Mouse (Mus musculus): ENCODE results near the gene Mfn1. TPM values are rescaled to one million over a fixed set of nuclear protein-coding genes. Genes with fewer than 3 reads are reported as not detected.

Gene Mfn1
- polyA plus RNA-seq, 1 experiment from 2014 or later: 35.9 TPM

DNA sequence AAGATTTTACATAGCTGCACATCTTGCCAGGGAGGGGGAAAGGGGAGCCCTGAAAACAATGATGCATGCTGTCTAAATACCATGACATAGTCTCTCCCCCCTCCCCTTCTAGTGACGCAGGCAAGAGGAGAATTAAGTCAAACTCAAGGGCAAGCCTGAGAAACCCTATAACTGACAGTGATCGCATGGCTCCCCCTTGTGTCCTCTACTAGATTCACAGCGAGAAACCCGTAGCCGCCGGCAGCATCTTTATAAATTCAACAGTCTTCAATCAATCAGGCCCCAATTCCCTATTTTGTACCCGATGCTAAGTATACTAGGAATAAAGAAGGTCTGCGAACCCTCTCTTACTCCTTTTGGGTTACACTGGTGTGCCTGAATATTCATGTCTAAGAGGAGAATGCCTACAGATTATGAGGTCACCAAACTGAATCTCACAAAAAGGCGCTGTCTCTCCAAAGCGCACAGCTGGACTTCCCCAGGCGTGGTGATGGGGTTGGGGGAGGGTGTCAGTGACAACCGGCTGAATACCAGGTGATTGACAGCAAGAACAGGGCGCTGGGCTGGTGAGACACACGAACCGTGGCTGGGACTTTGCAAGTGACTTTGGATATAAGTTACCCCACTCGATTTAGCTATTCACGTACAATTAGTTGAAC lies 20.5 kb upstream of the Mfn1 start:
- Histone ChIP-seq H3K4me3 (ENCODE audit: low read depth, low read length) (peak overlapping the region; percentile 2; the same call in 1 of the 2 replicates), H3K9ac (ENCODE audit: low read length) (no peak overlapping the region), H3K27ac (ENCODE audit: low read depth, low read length) (no peak overlapping the region), H3K27me3 (ENCODE audit: control insufficient read depth, insufficient read depth, low read length) (no peaks in the 10 kb centered on the region), H3K9me3 (ENCODE audit: control insufficient read depth, low read length) (no peaks in the 10 kb centered on the region), H3K36me3 (ENCODE audit: control insufficient read depth, insufficient read depth, low read length) (no peaks in the 10 kb centered on the region), H3K4me1 (replicated peaks; ENCODE audit: control insufficient read depth, insufficient read depth, low read length) (no peaks in the 10 kb centered on the region; the same call in 1 of the 2 replicates), H3K4me2 (ENCODE audit: low read depth, low read length, severe bottlenecking) (peak overlapping the region; percentile 42)
- peak; percentile 77 for DNase-seq (ENCODE audit: low spot score)
- peak; percentile 29 for ATAC-seq (replicated peaks; ENCODE audit: low FRiP score)
- WGBS: 1% methylated on average over 17 of the region's 17 CpGs

DNA sequence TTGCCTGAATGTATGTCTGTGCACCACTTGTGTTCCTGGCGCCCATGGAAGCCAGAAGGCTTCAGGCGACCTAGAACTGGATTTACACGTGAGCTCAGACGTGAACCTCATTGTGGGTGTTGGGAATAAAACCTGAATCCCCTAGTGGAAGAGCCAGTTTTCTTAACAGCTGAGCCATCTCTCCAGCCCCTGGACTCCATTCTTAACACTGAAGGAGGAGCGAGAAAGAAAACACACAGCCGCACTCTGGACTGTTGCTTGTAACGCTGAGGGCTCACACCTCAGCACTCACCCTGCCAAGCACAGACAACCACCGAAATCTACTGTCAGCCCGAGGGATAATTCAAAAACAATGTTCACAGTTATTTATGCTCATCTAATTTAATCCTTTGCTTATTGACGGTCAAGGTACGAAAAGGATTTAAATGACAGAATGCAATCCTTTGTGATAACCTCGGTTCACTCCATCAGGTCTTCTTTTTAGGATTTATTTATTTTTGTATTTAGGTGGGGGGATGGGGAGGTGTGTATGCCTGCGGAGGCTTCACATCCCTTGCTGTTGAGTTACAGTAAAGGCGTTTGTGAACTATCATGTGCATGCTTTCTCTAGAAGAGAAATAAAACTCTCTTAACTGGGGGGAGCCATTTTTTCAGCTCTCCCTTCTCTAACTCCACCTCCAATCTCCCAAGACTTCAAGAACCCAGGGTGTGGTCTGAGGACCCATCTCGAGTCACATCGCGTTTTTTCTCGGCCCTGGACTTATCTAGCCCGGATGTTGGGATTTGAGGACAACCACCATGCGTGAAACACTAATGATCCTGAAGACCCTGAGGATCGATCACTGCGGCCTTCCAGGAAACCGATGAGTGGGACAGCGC lies 19.5 kb upstream of the Mfn1 start, which contains the start of gene Zfp639:
Gene Zfp639, plus strand, starts transcription at position 764 of the 879 bp plus-strand sequence.
- no peak for DNase-seq (ENCODE audit: low spot score)
- no peak; the same call in 1 of the 2 replicates for ATAC-seq (replicated peaks; ENCODE audit: low FRiP score)

DNA sequence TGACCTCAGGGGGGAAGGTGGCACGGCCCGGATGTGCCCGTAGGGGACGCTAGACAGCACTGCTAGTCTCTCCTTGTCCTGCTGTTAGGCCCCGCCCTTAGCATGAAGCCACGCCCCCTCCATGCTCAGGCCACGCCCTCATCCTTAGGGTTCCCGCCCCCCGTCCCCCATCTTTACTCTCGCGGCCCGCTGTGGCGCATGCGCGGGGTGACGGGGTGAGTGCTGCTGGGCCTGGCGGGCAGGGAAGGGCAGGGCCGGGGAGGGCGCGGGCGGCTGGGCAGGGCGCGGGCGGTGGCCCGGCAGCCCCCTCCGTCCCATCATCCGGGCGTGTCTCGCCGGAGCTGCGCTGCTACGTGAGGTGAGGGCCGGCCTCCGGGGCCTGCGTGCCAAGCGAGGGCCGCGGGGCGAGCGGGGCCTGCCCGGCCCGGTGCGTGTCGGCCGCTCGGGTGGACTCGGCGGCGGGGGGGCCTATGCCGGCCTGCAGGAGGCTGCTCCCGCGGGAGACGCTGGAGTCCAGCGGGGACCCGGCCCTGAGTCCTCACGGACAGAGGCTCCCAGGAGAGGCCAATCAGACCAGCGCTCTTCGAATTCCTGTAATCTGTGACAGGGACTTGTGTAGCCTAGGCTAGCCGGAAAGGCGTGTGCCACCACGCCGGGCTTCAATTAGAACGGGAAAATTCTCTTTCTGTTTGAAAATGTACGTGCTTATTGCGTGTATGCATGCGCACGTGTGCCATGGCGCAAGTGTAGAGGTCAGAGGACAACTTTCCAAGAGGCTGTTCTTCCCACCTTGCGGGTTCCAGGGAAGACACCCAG lies 18.7 kb upstream of the Mfn1 start:
- ATAC-seq (replicated peaks; ENCODE audit: low FRiP score): peak; percentile 93
- peak overlapping the region; percentile 87 for H3K9ac ChIP-seq (ENCODE audit: low read length)
- H3K4me1 ChIP-seq (replicated peaks; ENCODE audit: control insufficient read depth, insufficient read depth, low read length): no peaks in the 10 kb centered on the region; the same call in 1 of the 2 replicates
- peak overlapping the region; percentile 64 for H3K4me2 ChIP-seq (ENCODE audit: low read depth, low read length, severe bottlenecking)
- H3K4me3 ChIP-seq (ENCODE audit: low read depth, low read length): peak overlapping the region; percentile 86
- no peaks in the 10 kb centered on the region for H3K27me3 ChIP-seq (ENCODE audit: control insufficient read depth, insufficient read depth, low read length)
- no peaks in the 10 kb centered on the region; the same call in 1 of the 2 replicates for H3K36me3 ChIP-seq (ENCODE audit: control insufficient read depth, insufficient read depth, low read length)
- DNase-seq (ENCODE audit: low spot score): peak; percentile 99
- H3K27ac ChIP-seq (ENCODE audit: low read depth, low read length): peak overlapping the region; percentile 65; the same call in 1 of the 2 replicates
- no peaks in the 10 kb centered on the region for H3K9me3 ChIP-seq (ENCODE audit: control insufficient read depth, low read length)
- under 1% methylated on average over 62 of the region's 69 CpGs for WGBS

More for the DNA sequence above, 19.5 kb upstream of the Mfn1 start, which contains the start of gene Zfp639:
- H3K36me3 ChIP-seq (ENCODE audit: control insufficient read depth, insufficient read depth, low read length): no peaks in the 10 kb centered on the region
- peak within 1 kb of the TSS; percentile 65; the same call in 1 of the 2 replicates for H3K27ac ChIP-seq (ENCODE audit: low read depth, low read length)
- H3K4me2 ChIP-seq (ENCODE audit: low read depth, low read length, severe bottlenecking): peak within 1 kb of the TSS; percentile 64
- H3K4me3 ChIP-seq (ENCODE audit: low read depth, low read length): peak within 1 kb of the TSS; percentile 86
- no peaks in the 10 kb centered on the region for H3K9me3 ChIP-seq (ENCODE audit: control insufficient read depth, low read length)
- peak within 1 kb of the TSS; percentile 87 for H3K9ac ChIP-seq (ENCODE audit: low read length)
- H3K27me3 ChIP-seq (ENCODE audit: control insufficient read depth, insufficient read depth, low read length): no peaks in the 10 kb centered on the region
- no peaks in the 10 kb centered on the region; the same call in 1 of the 2 replicates for H3K4me1 ChIP-seq (replicated peaks; ENCODE audit: control insufficient read depth, insufficient read depth, low read length)
- 8% methylated on average over 24 of the region's 24 CpGs for WGBS

DNA sequence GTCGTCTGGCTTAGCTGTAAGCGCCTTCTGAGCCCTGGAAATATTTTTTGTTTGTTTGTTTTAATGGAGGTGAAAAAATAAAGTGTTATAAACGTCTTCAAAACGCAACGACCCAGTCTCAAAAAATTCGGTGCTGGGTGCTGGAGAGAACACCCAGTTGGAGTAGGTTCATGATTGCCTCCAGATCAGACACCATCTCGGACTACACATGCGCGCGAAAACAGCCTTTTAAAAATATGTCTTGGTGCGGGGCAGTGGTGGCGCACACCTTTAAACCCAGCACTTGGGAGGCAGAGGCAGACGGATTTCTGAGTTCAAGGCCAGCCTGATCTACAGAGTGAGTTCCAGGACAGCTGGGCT lies 18.1 kb upstream of the Mfn1 start:
- Histone ChIP-seq H3K4me2 (ENCODE audit: low read depth, low read length, severe bottlenecking) (peak overlapping the region; percentile 64), H3K27me3 (ENCODE audit: control insufficient read depth, insufficient read depth, low read length) (no peaks in the 10 kb centered on the region), H3K9ac (ENCODE audit: low read length) (peak overlapping the region; percentile 87), H3K9me3 (ENCODE audit: control insufficient read depth, low read length) (no peaks in the 10 kb centered on the region), H3K36me3 (ENCODE audit: control insufficient read depth, insufficient read depth, low read length) (no peaks in the 10 kb centered on the region; the same call in 1 of the 2 replicates), H3K4me3 (ENCODE audit: low read depth, low read length) (peak overlapping the region; percentile 86), H3K4me1 (replicated peaks; ENCODE audit: control insufficient read depth, insufficient read depth, low read length) (no peaks in the 10 kb centered on the region; the same call in 1 of the 2 replicates), H3K27ac (ENCODE audit: low read depth, low read length) (no peak overlapping the region; the same call in 1 of the 2 replicates)
- ATAC-seq (replicated peaks; ENCODE audit: low FRiP score) (no peak), DNase-seq (ENCODE audit: low spot score) (no peak)
- WGBS: 5% methylated on average over 13 of the region's 13 CpGs

DNA sequence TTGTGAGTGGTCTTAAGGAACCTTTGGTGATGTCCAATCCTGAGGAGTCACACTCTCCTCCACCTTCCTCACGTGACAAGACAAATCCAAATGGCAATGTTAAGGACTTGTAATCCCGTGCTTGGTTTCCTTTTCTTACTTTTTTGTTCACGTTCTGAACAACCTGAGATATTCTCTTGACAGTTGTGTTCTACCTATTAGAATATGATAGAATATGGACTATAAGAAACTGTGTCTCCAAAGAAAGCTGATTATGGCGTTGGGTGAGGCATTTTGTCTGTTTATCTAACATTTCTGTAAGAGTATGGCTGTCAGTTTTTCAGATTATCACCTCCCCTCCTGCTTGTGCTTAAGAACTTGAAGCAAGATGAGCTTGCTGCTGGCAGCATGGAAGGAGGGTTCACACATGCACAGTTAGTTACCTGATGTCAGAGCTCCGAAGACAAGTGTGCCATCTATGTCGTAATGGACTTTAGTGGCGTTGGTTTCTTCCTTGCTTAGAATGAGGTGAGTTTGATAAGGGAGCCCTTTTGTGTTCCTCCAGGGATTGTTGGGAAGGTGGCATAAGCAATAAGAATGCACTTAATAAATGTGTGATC lies 16.5 kb upstream of the Mfn1 start:
- WGBS: 94% methylated on average over 7 of the region's 7 CpGs
- Histone ChIP-seq H3K9ac (ENCODE audit: low read length) (no peak overlapping the region), H3K27me3 (ENCODE audit: control insufficient read depth, insufficient read depth, low read length) (no peaks in the 10 kb centered on the region), H3K9me3 (ENCODE audit: control insufficient read depth, low read length) (no peaks in the 10 kb centered on the region), H3K27ac (ENCODE audit: low read depth, low read length) (no peak overlapping the region), H3K4me3 (ENCODE audit: low read depth, low read length) (no peak overlapping the region), H3K36me3 (ENCODE audit: control insufficient read depth, insufficient read depth, low read length) (no peaks in the 10 kb centered on the region; the same call in 1 of the 2 replicates), H3K4me1 (replicated peaks; ENCODE audit: control insufficient read depth, insufficient read depth, low read length) (no peaks in the 10 kb centered on the region; the same call in 1 of the 2 replicates), H3K4me2 (ENCODE audit: low read depth, low read length, severe bottlenecking) (no peak overlapping the region)
- ATAC-seq (replicated peaks; ENCODE audit: low FRiP score) (no peak), DNase-seq (ENCODE audit: low spot score) (no peak)

DNA sequence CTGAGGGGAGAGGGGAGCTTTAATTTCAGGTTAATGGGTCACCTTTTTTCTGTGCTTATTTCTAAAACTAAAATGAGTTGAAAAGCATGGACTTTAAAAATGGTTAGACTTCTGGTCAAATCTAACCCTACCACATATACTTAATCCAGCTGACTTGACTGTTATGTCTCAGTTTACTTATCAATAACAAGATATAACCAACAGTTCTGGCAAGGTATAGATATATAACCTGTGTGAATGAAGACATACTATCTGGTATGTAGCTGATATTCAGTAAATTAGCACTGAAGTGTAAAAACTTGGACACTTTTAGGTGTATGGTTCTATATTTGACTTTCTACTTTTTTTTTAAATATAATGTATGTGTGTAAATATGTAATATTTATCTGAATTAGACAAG lies 15.7 kb upstream of the Mfn1 start:
- Histone ChIP-seq H3K4me2 (ENCODE audit: low read depth, low read length, severe bottlenecking) (no peak overlapping the region), H3K36me3 (ENCODE audit: control insufficient read depth, insufficient read depth, low read length) (no peaks in the 10 kb centered on the region; the same call in 1 of the 2 replicates), H3K27ac (ENCODE audit: low read depth, low read length) (no peak overlapping the region), H3K4me3 (ENCODE audit: low read depth, low read length) (no peak overlapping the region), H3K4me1 (replicated peaks; ENCODE audit: control insufficient read depth, insufficient read depth, low read length) (no peaks in the 10 kb centered on the region; the same call in 1 of the 2 replicates), H3K9me3 (ENCODE audit: control insufficient read depth, low read length) (no peaks in the 10 kb centered on the region), H3K9ac (ENCODE audit: low read length) (no peak overlapping the region), H3K27me3 (ENCODE audit: control insufficient read depth, insufficient read depth, low read length) (no peaks in the 10 kb centered on the region)
- DNase-seq (ENCODE audit: low spot score) (no peak), ATAC-seq (replicated peaks; ENCODE audit: low FRiP score) (no peak)

DNA sequence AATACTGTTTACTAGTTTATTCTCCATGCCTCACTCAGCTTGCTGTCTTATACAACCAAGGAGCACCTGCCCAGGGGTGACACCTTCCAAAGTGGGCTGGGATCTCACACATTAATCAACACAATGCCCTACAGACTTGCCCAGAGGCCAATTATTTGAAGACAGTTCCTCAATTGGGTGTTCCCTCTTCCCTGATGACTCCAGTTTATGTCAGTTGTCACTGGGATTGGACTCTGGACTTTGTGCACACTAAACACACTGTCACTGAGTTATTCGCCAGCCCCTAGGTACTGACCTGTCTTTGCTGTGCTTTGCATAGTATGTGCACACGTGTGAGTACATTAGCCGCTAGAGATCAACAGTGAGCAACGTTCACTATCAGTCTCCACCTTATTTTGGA lies 2.1 kb upstream of the Mfn1 start:
- peaks cover 3% of the 10 kb centered on the region; the same call in 1 of the 2 replicates for H3K36me3 ChIP-seq (ENCODE audit: control insufficient read depth, insufficient read depth, low read length)
- ATAC-seq (replicated peaks; ENCODE audit: low FRiP score) (no peak), DNase-seq (ENCODE audit: low spot score) (no peak)
- no peak overlapping the region for H3K9ac ChIP-seq (ENCODE audit: low read length)
- H3K9me3 ChIP-seq (ENCODE audit: control insufficient read depth, low read length): no peaks in the 10 kb centered on the region; the same call in 1 of the 2 replicates
- H3K27me3 ChIP-seq (ENCODE audit: control insufficient read depth, insufficient read depth, low read length): no peaks in the 10 kb centered on the region
- no peak overlapping the region for H3K27ac ChIP-seq (ENCODE audit: low read depth, low read length)
- H3K4me2 ChIP-seq (ENCODE audit: low read depth, low read length, severe bottlenecking): no peak overlapping the region
- no peak overlapping the region for H3K4me3 ChIP-seq (ENCODE audit: low read depth, low read length)
- H3K4me1 ChIP-seq (replicated peaks; ENCODE audit: control insufficient read depth, insufficient read depth, low read length): no peaks in the 10 kb centered on the region; the same call in 1 of the 2 replicates
- 95% methylated on average over 4 of the region's 4 CpGs for WGBS

Data from forebrain, embryonic 11.5 days (tissue).